Mouse (Mus musculus) cerebellum, postnatal 10 days (tissue): Measurements from ENCODE around the gene Tnfaip2.

Source experiments
- DNase-seq, 2 experiments: peaks; one replicate each; pipeline ENCODE4 v3.0.0; 2021; ENCODE audit warnings: mixed read lengths in 2 of 2

Tnfaip2 gene

DNA sequence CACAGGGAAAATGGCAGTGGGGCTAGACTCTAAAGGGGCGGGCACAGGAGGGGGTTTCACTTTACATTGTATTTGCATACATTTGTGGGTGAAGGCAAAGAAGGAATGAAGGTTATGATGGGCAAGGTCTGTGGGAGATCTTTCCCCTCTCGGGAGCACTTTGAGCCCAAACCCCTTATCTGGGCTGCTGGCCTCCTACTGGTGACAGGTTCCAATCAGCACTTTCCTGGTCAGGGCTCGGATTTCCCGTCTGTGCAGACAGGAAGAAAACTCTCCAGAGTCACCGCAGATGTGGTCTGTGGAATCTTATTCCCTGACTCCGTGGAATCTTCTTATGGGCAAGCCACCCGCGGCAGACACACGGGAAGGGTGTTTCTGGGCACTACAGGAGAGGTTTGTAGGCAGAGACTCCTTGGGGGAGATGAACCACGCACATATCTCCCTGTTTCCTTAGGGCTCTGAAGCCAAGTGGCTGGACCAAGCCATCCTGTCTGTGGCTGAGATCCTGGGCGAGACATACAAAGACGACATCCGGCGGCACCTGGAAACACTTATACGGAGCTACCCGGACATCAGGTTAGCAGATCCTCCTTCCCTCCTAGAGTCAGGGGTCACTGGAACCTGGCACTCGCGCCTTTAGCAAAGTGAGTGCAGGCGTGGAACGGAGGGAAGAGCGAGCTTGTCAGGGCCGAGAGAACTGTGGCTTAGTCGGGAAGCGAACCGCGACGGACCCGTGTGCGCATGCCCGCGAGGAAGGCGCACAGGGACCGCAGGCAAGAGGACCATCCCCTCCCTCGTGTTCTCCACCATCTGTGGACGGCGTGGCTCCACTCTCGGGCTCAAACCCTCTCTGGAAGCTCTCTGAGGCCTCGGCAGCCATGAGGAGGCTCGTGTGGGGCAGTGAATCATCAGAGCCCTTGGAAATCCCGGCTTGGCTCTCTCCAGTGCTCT lies 13.0 kb upstream of the Tnfaip2 start:
- DNase-seq = peak; percentile 64 to 66

DNA sequence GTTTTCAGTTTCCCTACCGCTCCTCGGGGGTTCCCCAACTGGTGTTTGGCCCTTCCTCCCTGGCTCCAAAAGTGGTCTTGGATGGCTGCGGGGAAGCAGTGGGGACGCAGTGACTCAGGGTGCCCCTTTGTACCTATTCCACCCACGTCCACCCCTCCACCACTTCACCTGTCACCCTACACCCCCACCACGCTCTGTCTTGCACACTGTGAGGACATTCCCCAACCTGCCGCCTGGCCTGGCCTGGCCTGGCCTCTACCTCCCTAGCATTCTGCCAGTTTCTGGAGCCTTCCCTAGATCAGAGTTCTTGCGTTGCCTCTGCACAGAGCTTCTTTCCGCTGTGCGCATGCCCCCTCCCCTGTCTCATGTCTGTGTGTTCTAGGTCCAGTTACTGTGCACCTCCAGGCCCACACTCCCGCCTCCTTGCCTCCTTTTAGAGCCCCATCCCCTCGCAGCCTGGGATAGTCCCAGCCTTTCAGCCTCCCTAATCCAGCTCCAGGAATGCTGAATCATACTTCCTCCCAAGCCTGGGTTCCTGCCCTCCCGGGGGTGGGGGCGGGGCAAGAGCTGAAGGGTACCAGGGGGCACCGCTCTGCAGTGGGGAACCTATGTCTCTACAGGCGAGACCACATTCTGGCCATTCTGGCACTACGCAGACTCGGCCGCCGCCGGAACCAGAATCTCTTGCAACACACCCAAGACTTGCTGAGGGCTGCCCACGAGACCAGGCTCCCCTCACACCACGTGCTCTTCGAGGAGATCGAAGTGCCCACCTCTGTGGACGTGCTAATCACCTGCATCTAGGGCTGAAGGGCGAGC lies 12.0 kb upstream of the Tnfaip2 start:
- DNase-seq = no peak

DNA sequence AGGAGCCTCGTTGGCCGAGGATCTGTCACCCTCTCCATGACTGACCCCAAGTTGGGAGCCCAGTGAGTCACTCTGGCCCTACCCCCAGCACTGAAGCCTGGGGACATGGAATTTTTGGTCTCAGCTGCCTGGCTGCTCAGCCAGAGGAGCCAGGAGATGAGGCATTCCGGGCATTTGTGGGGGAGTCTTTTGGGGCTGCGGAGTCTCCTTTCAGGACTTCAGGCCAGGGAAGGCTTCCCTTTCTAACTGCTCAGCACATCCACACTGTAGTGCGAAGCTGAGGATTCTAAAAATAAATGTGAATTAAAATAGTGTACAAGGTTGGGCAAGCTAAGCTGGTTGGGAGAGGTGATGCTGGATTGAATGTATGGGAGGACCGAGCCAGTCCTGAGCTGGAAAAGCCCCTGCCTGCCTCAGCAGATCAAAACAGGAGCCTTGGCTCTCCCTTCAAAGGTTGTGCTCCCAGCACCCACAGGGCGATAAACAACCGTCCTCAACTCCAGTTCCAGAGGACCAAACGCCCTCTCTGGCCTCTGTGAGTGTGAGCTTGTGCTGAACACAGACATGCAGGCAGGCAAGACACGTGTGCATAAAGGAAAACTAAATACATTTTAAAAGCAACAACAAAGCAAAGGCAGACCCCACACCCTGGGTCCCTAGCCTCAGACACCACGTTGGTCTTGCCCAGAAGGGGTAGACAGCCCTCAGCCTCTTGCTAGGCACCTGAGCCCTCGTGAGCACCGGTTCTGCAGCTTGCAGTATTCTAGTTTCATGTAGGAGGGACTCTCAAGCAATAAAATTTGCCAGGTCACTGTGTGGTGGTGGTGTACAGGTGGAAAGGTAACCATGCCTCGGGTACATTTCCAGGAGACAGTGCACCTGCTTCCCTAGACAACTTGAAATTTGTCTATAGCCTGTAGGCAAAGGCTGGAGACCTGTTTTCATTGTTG lies 11.1 kb upstream of the Tnfaip2 start:
- no peak for DNase-seq

DNA sequence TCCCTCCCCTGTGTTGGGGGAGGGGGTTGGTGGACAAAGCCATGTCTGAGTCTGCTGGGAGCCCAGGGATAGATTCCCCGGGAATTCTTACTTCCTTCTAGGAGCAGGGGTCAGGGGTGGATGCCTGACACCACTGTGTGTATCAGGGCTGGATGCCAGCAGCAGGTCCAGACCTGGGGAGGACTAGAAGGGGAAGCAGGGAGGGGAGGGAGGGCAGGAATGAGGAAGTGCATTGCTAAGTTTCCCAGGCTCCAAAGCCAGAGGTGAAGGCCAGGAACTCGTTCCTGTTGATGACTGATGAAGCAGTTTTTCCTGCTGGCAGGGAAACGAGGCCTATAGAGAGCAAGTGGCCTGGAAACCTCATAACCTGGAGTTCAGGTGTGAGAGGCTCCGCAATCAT lies 10.2 kb upstream of the Tnfaip2 start:
- no peak for DNase-seq

DNA sequence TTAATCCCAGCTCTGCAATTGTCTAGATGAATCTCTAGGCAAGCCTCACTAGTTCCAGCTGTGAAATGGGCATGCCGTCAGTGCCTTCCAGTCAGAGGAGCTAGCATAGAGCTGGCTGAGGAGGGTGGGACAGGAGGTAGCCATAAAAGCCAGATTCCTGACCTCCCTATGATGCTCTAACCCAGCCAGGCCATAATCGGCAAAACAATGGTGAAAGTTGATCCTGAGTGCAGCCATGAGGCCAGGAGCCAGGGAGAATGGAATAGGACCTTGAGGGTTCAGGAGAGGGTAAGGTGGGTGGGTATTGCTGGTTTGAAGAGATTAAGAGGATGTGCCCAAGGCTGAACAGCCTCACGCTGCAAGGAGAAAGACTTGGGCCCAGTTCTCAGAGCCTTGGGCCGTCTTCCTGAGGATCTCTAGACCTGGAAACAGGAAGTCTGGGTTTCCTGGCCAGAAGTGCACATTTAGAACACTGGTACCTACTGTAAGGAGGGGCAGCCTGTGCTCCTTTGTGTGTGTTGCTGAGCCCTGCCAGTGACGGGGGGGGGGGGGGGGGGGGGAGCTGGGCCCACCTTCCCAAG lies 9.4 kb upstream of the Tnfaip2 start:
- DNase-seq = no peak

- DNase-seq = no peak
These were observed 8.0 kb upstream of the Tnfaip2 start for GRCm38 (mm10) chr12:111434164-111434744.

DNA sequence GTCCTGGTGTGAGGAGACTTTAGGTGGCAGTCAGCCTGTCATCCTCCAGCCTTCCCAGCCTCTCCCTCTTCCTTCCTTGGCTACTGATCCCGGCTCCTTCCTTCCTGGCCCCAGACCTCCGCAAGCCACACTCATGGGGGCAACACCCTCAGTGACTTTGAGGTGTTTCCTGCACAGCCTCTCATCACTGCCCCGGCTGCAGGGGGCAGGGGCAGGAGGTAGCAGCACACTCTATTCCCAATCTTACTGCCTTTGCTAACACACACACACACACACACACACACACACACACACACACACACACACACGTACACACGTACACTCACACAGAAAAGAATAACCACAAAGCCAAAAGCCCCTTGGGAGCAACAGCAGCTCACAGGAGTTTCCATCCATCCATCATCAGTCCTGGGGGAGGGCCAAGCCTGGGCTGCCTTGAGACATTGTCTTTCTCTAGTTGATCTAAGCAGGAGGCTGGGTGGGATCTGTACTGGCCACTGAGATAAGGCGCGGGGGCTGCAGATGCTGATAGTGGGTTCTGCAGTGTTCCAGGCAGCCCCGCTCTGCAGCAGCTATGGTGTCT lies 7.4 kb upstream of the Tnfaip2 start:
- no peak for DNase-seq

GRCm38 (mm10) chr12:111436170-111436569 lies 6.1 kb upstream of the Tnfaip2 start:
- no peak for DNase-seq

DNA sequence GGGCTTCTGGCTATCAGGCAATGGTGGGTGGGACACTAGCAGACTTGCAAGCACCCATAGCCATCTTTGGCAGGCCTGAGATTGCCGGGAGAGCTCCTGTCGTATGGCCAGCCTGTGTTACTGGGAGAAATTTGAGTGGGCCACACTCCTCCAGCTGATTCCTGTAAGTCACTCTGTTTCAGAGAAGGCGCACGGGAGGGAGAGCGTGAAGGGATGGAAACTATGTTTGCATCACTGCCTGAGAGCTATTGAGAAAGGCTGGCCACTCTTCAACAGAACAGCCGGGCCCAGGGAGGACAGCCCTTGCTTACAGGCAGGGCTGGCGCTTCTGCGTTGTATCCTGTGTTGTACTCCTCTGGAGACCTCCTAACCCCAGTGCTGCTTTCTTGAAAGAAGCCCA lies 5.6 kb upstream of the Tnfaip2 start:
- no peak for DNase-seq

DNA sequence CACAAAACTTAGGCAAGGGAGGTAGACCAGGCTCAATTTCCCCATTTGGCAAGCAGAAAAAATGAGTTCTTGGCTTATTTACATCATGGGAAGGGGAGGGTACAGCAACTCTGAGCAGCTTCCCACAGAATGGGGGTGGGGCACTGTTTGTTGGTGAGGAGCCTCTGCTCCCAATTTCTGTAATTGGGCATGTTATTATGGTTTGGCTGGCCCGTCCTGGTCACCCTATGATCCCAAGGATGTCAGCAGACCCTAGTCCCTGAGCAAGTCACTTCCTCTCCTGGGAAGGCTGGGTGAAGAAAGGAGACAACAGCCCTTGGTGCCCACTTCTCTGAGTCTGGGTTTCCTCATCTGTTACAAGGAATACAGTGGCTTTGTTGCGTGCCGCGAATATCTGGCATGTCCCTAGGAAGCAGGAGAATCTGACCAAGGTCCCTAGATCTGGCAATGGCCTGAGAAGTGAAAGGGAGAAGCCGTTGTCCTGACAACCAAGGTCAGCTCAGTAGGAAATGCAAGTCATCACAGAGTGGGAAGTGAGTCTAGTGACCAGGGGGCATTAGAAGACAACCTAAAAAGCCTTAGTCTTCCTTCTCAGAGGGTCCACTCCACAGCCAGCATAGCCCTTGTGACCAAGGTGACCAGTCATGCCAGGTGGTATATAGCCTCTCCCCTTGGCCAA lies 4.9 kb upstream of the Tnfaip2 start:
- DNase-seq = no peak

DNA sequence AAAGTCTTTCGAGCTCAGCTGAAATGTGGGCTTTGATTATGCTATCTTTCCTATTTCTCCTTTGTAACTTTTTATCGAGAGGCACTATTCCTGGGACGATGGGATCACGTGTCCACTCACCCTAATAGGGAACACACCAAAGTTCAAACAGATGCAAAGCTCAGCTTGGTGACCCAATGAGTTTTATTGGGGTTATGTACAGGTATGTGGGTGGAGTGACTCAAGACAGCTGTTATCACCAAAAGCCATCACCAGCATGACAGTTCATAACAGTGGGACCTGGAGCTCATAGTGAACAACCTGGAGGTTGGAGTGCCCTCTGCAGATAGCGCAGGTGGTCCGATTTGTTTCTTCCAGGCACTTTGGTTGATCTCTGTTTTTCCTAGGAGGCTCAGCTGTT lies 3.4 kb upstream of the Tnfaip2 start:
- no peak for DNase-seq

DNA sequence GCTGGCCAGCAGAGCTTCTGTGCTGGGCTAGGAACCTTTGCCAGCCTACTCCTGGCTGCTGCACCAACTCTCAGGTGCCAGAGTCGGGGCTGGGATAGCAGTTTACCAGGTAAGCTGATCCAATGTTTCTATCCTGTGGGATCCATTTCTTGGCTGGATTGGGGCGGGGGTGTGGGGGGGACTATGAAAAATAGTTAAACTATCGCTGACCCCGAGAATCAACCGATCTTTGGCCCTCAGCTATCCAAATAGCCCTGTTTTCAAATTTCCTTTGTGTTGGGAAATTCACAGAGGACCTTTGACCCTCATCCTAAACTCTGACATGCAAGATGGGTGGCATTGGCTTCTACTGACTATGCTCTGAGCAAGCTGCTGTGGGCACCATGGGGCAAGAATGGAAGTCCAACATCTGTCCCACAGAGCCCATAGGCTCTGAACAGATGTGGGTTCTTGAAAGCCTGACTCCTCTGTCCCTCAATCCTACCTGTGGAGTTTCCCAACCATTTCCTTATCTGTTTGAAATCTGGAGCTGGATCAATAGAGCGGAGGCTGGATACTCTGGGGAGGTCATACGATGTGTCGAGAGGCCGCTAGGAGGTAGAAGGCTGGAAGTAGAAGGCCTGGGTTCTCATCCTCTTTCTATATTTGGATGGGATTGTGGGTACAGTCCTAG lies 1.4 kb upstream of the Tnfaip2 start:
- DNase-seq = no peak

- DNase-seq = no peak
These were observed 746 bp upstream of the Tnfaip2 start for GRCm38 (mm10) chr12:111441523-111441922.

- DNase-seq = no peak
These were observed 972 bp downstream of the Tnfaip2 start for GRCm38 (mm10) chr12:111443011-111443870.

GRCm38 (mm10) chr12:111443921-111444831 lies 1.9 kb downstream of the Tnfaip2 start:
- DNase-seq = no peak

- DNase-seq = peak in 1 of 2 experiments; percentile 6
These were observed 3.1 kb downstream of the Tnfaip2 start for GRCm38 (mm10) chr12:111445161-111445889.

GRCm38 (mm10) chr12:111445890-111446613 lies 3.8 kb downstream of the Tnfaip2 start:
- no peak for DNase-seq
